Mouse (Mus musculus): ENCODE data around the gene 4921507P07Rik.
"Not testable (repeated sequence)": the region's sequence is repeated elsewhere in the genome, so short reads cannot be mapped to it uniquely, and the experiment has no call there.

- not testable (repeated sequence) for TF ChIP-seq POLR2A (IDR thresholded peaks at IDR 0.05; ENCODE audit: control insufficient read depth, low read depth, low read length); CTCF (IDR thresholded peaks at IDR 0.05; ENCODE audit: control insufficient read depth, insufficient read depth, insufficient replicate concordance, low read depth, low read length)
Observed at GRCm38 (mm10) chr6:50626170-50626569, 29.7 kb upstream of the 4921507P07Rik start.

Data from testis, adult 2 months (tissue).